Mouse (Mus musculus) megakaryocyte, embryonic 14.5 days (primary cell): ENCODE results near the gene Pax4. TPM values are rescaled to one million over a fixed set of nuclear protein-coding genes. Genes with fewer than 3 reads are reported as not detected.

ENCODE experiments used
- H3K27me3 ChIP-seq: replicated peaks from 2 replicates; pipeline ENCODE3; 2012; ENCODE audit warnings: inconsistent platforms
- H3K36me3 ChIP-seq: replicated peaks from 2 replicates; pipeline ENCODE3; 2012; ENCODE audit warnings: low read length, inconsistent platforms, mixed read lengths
- H3K4me1 ChIP-seq: 2 replicates; pipeline ENCODE4 v1.6.1; 2012; ENCODE audit warnings: inconsistent platforms
- H3K4me3 ChIP-seq: replicated peaks from 2 replicates; pipeline ENCODE3; 2012; ENCODE audit warnings: moderate library complexity, mild to moderate bottlenecking, inconsistent platforms
- H3K9me3 ChIP-seq: 2 replicates; pipeline ENCODE4 v1.6.1; 2012; ENCODE audit warnings: inconsistent platforms
- FLI1 ChIP-seq: IDR thresholded peaks from 2 replicates; pipeline ENCODE4 v1.6.1; 2012; ENCODE audit warnings: low read length, inconsistent platforms, mixed read lengths
- GATA1 ChIP-seq: IDR thresholded peaks from 3 replicates; pipeline ENCODE4 v1.6.1; 2012; ENCODE audit warnings: mixed read lengths, low read length, inconsistent platforms, borderline replicate concordance
- polyA plus RNA-seq: library from polyadenylated mRNA; stranded (reverse); fragments of >175 nt; gene quantifications from 2 replicates; pipeline ENCODE4 v1.2.3, GENCODE M21; 2012; ENCODE audit warnings: low replicate concordance; ENCODE audit not compliant: insufficient read depth

Gene Pax4
- polyA plus RNA-seq, 1 experiment: not detected

DNA sequence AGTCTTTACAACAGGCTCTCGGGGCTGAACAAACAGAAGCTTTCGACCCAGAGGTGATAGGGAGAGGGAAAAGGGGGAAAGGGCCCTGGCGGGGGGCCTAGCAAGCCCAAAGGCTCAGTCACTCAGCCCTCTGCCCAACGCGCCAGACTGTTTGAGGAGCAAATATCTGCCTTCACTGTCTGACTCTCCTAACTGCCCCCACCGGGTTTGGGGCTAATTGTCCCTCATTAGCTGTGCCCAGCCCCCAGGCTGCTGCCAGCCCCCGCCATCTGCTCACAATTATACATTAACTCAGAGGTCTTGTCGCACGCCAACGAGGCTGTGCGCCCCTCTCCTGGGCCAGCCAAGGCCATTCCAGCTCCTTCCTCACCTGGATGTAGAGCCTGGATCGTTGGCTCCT, 1.8 kb upstream of the Pax4 start:
- Histone ChIP-seq H3K4me3 (no peak overlapping the region), H3K36me3 (no peaks in the 10 kb centered on the region), H3K4me1 (peaks cover 17% of the 10 kb centered on the region), H3K27me3 (peaks cover 63% of the 10 kb centered on the region), H3K9me3 (no peaks in the 10 kb centered on the region; the same call in 1 of the 2 replicates)
- TF ChIP-seq FLI1 (no peak), GATA1 (no peak)

DNA sequence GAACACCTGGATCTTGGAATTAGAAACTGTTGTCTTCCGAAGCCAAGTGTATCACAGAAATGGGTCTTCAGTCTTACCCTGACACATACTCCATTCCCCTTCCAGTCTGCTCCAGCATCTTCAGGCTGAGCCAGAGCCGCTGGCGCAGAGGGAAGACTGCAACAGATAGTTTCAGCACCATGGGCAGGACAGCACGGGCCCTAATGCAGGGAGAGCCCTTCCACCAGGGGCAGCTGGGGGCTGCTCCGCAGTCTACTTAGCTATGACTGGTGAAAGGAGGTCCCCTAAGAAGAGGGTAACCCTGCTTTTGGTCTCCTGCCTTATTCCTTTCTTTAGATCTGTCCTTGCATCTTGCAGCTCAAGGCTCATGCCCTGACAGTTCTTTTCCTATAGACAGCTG, 1.3 kb upstream of the Pax4 start:
- Histone ChIP-seq H3K4me3 (no peak overlapping the region), H3K27me3 (peaks cover 67% of the 10 kb centered on the region), H3K36me3 (no peaks in the 10 kb centered on the region), H3K9me3 (no peaks in the 10 kb centered on the region; the same call in 1 of the 2 replicates), H3K4me1 (peaks cover 17% of the 10 kb centered on the region)
- TF ChIP-seq FLI1 (no peak), GATA1 (no peak)

GRCm38 (mm10) chr6:28447937-28448336, 1.2 kb downstream of the Pax4 start:
- Histone ChIP-seq H3K27me3 (peaks cover 80% of the 10 kb centered on the region), H3K4me3 (no peak overlapping the region), H3K4me1 (peaks cover 13% of the 10 kb centered on the region), H3K36me3 (no peaks in the 10 kb centered on the region), H3K9me3 (no peaks in the 10 kb centered on the region; the same call in 1 of the 2 replicates)
- no peak for TF ChIP-seq GATA1
- no peak for TF ChIP-seq FLI1

DNA sequence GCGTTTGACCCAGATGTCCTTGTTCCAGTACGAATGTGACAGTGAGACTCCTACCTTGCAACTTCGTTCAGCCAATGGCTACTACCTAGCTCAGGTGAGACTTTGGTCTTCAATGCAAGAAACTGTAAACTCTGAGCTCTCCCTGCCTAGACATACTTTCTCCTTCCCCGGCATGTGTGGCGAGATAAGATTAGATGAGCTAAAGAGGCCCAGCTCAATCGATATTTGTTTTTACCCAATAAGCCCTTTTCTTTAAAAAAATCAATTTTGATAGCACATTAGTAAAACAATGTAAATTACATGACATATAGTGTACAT, 17.7 kb downstream of the Pax4 start:
- TF ChIP-seq FLI1: no peak
- no peak for TF ChIP-seq GATA1
- H3K9me3 ChIP-seq: no peaks in the 10 kb centered on the region
- no peak overlapping the region for H3K4me3 ChIP-seq
- peaks cover 16% of the 10 kb centered on the region for H3K36me3 ChIP-seq
- peaks cover 14% of the 10 kb centered on the region for H3K4me1 ChIP-seq
- peaks cover 7% of the 10 kb centered on the region for H3K27me3 ChIP-seq

GRCm38 (mm10) chr6:28430795-28431537, 18.2 kb downstream of the Pax4 start:
- peaks cover 7% of the 10 kb centered on the region for H3K27me3 ChIP-seq
- TF ChIP-seq FLI1 (no peak), GATA1 (no peak)
- no peaks in the 10 kb centered on the region for H3K9me3 ChIP-seq
- H3K36me3 ChIP-seq: peaks cover 21% of the 10 kb centered on the region
- peaks cover 19% of the 10 kb centered on the region for H3K4me1 ChIP-seq
- H3K4me3 ChIP-seq: no peak overlapping the region

DNA sequence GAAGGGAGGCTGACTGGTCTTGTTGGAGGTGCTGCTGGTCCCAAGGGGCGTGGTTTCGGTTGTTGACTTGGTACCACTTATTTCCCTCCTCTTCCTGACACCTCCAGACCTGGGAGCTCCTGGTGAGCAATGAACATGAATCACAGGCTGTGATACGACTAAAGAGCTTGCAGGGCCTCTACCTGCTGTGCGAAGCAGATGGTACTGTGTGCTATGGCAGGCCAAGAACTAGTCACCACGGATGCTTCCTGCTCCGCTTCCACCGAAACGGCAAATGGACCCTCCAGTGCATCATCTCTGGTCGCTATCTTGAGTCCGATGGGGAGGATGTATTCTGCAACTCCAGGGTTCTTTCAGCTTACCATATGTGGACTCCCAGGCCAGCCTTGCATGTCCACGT, 19.3 kb downstream of the Pax4 start:
- peaks cover 27% of the 10 kb centered on the region for H3K4me1 ChIP-seq
- TF ChIP-seq FLI1: no peak
- no peak for TF ChIP-seq GATA1
- H3K9me3 ChIP-seq: no peaks in the 10 kb centered on the region
- peaks cover 32% of the 10 kb centered on the region for H3K36me3 ChIP-seq
- no peak overlapping the region for H3K4me3 ChIP-seq
- peaks cover 5% of the 10 kb centered on the region for H3K27me3 ChIP-seq

- Histone ChIP-seq H3K4me1 (peaks cover 37% of the 10 kb centered on the region), H3K36me3 (peaks cover 38% of the 10 kb centered on the region), H3K27me3 (peaks cover 2% of the 10 kb centered on the region), H3K4me3 (no peak within 1 kb of the TSS), H3K9me3 (no peaks in the 10 kb centered on the region)
- no peak for TF ChIP-seq GATA1
- TF ChIP-seq FLI1: no peak
These were observed 20.9 kb downstream of the Pax4 start, which contains the start of gene Gcc1 for GRCm38 (mm10) chr6:28428290-28428689. Gene Gcc1 (minus strand): TSS chr6:28428390.

DNA sequence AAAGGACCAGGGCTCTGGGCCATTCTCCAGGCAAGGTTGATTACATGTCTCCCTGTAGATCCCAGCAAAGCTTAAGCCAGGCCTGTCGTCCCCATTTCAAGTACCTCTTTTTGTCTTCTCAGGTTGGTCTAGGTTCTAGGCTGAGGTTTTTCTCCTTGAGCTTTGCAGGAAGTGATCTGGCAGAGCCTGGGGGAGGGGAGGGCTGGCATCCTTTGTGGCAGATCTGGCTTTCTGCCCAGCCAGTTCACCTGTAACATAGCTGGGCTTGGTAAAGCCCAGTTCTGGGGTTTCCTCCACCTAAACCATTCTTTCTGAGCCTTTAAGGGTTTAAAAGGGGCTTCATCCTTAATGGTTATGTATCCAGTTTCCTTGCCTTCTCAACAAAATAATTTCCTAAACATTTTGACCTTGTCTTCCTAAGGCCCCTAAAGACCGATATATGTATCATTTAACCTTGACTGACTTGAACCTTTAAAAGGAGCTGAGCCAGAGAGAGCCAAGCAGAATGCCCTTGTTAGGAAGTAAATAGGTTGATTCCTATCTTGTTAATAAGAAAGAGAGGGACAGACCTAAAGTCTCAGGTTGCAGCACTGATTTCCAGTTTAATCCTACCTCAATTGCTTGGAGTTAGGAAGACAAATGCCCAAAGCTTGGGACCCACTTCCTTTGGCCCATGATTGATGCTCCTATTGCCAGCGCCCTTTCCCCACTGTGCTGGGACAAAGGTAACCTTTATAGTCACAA, 21.9 kb downstream of the Pax4 start, which contains the start of gene Fscn3:
Gene Fscn3, plus strand, starts transcription at position 694 of the 744 bp plus-strand sequence.
- TF ChIP-seq FLI1: no peak
- TF ChIP-seq GATA1: no peak
- H3K4me3 ChIP-seq: no peak within 1 kb of the TSS
- H3K36me3 ChIP-seq: peaks cover 38% of the 10 kb centered on the region
- H3K27me3 ChIP-seq: peaks cover 2% of the 10 kb centered on the region
- peaks cover 46% of the 10 kb centered on the region for H3K4me1 ChIP-seq
- no peaks in the 10 kb centered on the region for H3K9me3 ChIP-seq

GRCm38 (mm10) chr6:28425019-28425418, 24.1 kb downstream of the Pax4 start:
- TF ChIP-seq GATA1 (no peak), FLI1 (no peak)
- H3K9me3 ChIP-seq: no peaks in the 10 kb centered on the region
- H3K4me3 ChIP-seq: peak overlapping the region; percentile 6
- peaks cover 44% of the 10 kb centered on the region for H3K36me3 ChIP-seq
- H3K27me3 ChIP-seq: no peaks in the 10 kb centered on the region
- H3K4me1 ChIP-seq: peaks cover 60% of the 10 kb centered on the region

DNA sequence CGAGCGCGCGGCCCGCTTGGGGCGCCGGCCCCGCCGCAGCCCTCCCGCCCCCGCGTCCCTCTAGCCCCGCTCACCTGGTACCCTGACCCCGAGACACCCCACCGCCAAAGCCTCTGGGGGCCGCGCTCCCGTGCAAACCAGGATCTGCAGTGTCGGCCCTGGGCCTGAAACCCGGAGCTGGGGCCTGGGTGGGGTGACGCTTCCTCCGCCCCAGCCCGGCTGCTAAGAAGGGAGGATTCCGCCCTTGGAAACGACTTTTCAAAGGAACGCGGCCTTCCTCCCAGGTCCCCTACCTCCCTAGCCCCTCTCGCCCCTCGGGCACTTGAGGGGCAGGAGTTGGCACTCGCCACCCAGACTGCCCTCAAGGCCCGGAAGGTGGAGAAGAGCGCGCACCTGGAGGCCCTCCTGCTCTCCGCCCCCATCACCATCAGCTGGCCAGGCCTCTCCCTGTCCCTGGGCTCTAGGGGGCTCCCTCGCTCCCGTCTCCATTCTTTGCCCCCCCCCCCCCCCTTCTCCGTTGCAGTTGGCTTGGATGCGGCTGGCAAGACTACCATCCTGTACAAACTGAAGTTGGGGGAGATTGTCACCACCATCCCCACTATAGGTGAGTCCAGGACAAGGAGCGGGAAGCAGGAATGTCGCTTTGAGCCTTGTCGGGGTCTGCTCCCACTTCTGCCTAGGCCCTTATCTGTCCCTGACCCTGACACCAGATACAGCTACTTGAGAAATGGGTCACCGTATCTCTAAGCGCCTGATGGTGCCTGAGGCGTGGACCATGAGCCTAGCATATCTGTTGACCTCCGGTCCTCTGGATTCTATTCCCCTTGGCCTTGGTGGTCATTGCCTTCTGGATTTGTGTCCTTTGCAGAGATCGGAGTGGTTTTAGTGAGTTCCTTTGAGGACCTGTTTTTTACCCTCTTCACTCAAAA, 25.1 kb downstream of the Pax4 start:
- no peaks in the 10 kb centered on the region for H3K9me3 ChIP-seq
- TF ChIP-seq FLI1 (no peak), GATA1 (no peak)
- H3K27me3 ChIP-seq: no peaks in the 10 kb centered on the region
- peaks cover 68% of the 10 kb centered on the region for H3K4me1 ChIP-seq
- H3K4me3 ChIP-seq: peak overlapping the region; percentile 95
- peaks cover 53% of the 10 kb centered on the region for H3K36me3 ChIP-seq
